Mouse (Mus musculus): ENCODE results near the gene Fam19a5.

Gene Fam19a5

DNA sequence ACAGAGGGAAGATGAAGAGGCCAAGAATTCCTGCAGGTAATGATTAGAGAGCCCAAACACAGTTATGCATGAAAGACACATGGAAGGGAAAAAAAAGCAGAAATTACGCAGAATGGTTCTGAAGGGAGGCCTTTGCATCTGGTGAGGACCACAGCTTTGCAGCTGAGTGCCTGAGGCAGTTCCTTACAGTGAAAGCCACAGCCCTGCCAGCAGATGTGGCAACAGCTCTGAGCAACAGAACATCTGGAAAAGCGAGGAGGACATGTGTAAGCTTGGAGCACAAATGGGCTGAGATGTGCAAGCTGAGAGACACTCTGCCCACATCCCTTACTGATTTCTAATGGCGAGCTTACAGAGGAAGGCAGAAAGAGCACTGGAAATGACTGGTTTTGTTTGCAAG is 221.8 kb downstream of the Fam19a5 start:
- DNase-seq = no peak

- DNase-seq = no peak
These were observed 229.9 kb downstream of the Fam19a5 start for GRCm38 (mm10) chr15:87773955-87774354.

- DNase-seq = no peak
These were observed 239.2 kb downstream of the Fam19a5 start for GRCm38 (mm10) chr15:87783331-87783730.

DNA sequence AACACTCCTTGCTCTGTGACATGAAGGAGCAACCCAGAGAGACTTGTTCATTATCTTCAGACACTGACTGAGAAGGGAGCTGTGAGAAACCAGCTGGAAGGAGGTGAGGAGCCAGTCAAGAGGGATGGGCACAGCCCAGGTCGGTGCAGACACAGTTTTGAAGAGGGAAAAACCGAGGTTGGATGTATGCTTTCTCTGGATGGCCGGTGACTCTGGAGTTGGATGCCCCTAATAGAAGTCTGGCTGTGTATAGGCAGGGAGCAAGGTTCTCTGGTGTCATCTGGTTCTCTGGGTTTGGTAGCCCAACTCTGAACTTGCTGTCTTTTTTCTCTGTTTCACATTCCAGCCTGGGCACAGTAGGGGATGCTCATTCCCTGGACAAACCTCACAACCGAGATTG is 245.6 kb downstream of the Fam19a5 start:
- no peak for DNase-seq

GRCm38 (mm10) chr15:87793661-87794060 is 249.6 kb downstream of the Fam19a5 start:
- no peak for DNase-seq

GRCm38 (mm10) chr15:87796571-87796970 is 252.5 kb downstream of the Fam19a5 start:
- DNase-seq = no peak
